Mouse (Mus musculus) embryonic facial prominence, embryonic 15.5 days (tissue): ENCODE measurements at regions not wholly inside any gene's neighbourhood (a gene's known extent, or its start where the extent isn't known, plus 50 kb on each side); places are given as distances from the start of the nearest gene placed in this dataset.

Source experiments
- ATAC-seq: fragments of 200-750 bp; cut with Nextera tagmentation; 2 replicates; pipeline ENCODE4 v1.8.0; 2017; ENCODE audit warnings: low read depth, moderate TSS enrichment; ENCODE audit not compliant: insufficient number of reproducible peaks, low FRiP score, low TSS enrichment
- H3K27ac ChIP-seq: fragments of 300-500 bp; sonication (generic); replicated peaks from 2 replicates; pipeline ENCODE4 v1.5.1; 2015; ENCODE audit warnings: mild to moderate bottlenecking, inconsistent platforms
- H3K27me3 ChIP-seq: fragments of 300-500 bp; sonication (generic); 2 replicates; pipeline ENCODE4 v1.6.1; 2015; ENCODE audit warnings: inconsistent platforms
- H3K36me3 ChIP-seq: fragments of 300-500 bp; sonication (generic); 2 replicates; pipeline ENCODE4 v1.6.1; 2015; ENCODE audit warnings: mild to moderate bottlenecking, inconsistent platforms
- H3K4me1 ChIP-seq: fragments of 300-500 bp; sonication (generic); 2 replicates; pipeline ENCODE4 v1.6.1; 2015; ENCODE audit warnings: inconsistent platforms
- H3K4me2 ChIP-seq: fragments of 300-500 bp; sonication (generic); replicated peaks from 2 replicates; pipeline ENCODE4 v1.6.1; 2015; ENCODE audit warnings: mild to moderate bottlenecking, inconsistent platforms
- H3K4me3 ChIP-seq: fragments of 300-500 bp; sonication (generic); replicated peaks from 2 replicates; pipeline ENCODE4 v1.5.1; 2015; ENCODE audit warnings: mild to moderate bottlenecking, inconsistent platforms
- H3K9ac ChIP-seq: fragments of 300-500 bp; sonication (generic); 2 replicates; pipeline ENCODE4 v1.6.1; 2015; ENCODE audit warnings: inconsistent platforms
- H3K9me3 ChIP-seq: fragments of 300-500 bp; sonication (generic); replicated peaks from 2 replicates; pipeline ENCODE4 v1.6.1; 2016; ENCODE audit warnings: inconsistent platforms
- WGBS: fragments of 180-500 bp; shearing (Covaris S2); methylation state at CpG from one replicate; pipeline ENCODE4 v1.1.7; 2015; 5-methylcytosine and 5-hydroxymethylcytosine counted together

DNA sequence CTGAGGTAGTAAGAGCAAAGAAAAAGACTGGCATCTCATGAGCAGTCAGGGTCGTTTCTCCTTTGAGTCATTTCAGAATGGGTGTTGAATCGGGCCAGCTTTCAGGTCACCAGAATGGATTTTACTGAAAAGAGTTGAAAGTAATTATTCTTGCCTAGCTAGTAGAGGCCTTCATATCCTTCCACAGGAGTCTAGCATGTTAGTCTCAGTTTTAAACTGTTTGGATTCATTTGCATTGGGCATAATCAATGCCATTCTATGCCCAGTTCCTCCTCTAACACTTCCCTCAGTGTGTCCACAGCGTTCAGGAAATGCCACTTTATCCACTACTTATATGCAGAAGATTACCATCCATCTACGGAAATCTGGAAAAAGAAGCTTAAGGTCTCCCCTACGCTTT lies 240.6 kb upstream of the Ptprz1 start:
- Histone ChIP-seq H3K36me3 (no peaks in the 10 kb centered on the region), H3K9me3 (no peaks in the 10 kb centered on the region), H3K27me3 (no peaks in the 10 kb centered on the region), H3K4me1 (no peaks in the 10 kb centered on the region), H3K4me2 (no peak overlapping the region), H3K27ac (no peak overlapping the region), H3K4me3 (no peak overlapping the region), H3K9ac (no peak overlapping the region)
- 82% methylated on average over 5 of the region's 5 CpGs for WGBS
- ATAC-seq = no peak

DNA sequence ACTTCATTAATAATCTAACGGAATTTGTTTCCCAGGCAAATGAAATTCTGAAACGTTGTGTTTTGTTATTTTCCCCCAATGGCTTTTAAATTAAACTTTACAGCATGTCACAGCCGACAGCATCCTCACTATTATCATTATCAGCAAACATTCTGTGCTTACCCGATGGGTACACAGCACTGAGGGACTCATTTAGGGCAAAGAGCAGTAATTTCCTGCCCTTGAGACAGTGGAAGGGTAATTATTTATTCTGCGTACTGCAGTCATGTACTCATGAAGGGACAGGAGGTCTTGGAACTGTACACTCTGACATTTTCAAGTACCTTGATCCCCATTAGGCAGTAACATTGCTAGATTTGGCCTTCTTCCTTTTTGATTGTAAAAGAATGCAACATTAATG lies 235.5 kb upstream of the Fam3c start:
- ATAC-seq = no peak
- Histone ChIP-seq H3K36me3 (no peaks in the 10 kb centered on the region), H3K4me2 (no peak overlapping the region), H3K27ac (no peak overlapping the region), H3K9ac (no peak overlapping the region), H3K9me3 (no peaks in the 10 kb centered on the region), H3K27me3 (no peaks in the 10 kb centered on the region), H3K4me3 (no peak overlapping the region), H3K4me1 (no peaks in the 10 kb centered on the region)
- WGBS = 70% methylated on average over 5 of the region's 5 CpGs

DNA sequence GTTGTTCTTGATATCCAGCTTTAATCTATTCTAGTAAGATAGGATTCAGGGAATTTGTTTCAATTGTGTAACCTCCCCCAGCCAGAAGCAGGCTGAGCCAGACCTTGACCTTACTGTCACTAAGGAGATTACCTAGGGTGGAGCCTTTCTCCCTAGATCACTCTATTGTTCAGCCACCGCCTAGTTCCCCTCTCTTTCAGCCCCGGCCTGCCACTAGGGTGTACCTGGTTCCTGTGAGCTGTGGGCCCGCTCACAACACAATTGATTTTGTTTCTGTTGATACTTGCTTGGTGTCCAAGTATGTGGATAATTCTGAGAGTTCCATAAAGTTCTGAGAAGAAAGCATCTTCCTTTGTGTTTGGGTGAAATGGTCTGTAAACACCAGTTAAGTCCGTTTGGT lies 228.8 kb upstream of the Fam3c start:
- no peak overlapping the region for H3K27ac ChIP-seq
- 64% methylated on average over 4 of the region's 4 CpGs for WGBS
- no peaks in the 10 kb centered on the region for H3K27me3 ChIP-seq
- no peak for ATAC-seq
- no peak overlapping the region for H3K9ac ChIP-seq
- no peaks in the 10 kb centered on the region for H3K4me1 ChIP-seq
- H3K4me2 ChIP-seq = no peak overlapping the region
- H3K4me3 ChIP-seq = no peak overlapping the region
- no peaks in the 10 kb centered on the region for H3K36me3 ChIP-seq
- H3K9me3 ChIP-seq = no peaks in the 10 kb centered on the region

DNA sequence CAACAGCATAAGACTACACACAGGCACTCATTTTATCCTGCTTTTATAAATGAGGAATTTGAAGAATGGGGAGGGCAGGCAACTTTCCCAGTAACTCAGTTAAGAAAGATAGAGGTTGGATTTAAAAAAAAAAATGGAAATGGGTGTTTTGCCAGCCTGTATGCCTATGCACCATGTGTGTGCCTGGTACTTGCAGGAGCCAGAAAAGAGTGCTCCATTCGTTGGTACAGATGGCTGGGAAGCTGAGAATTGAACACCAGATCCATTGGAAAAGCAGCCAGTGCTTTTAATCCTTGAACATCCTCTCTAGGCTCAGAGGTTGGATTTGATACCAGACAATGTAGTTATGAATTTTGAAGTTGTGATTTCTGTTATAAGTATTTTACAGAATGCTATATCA lies 216.9 kb upstream of the Fam3c start:
- no peak for ATAC-seq
- no peak overlapping the region for H3K4me2 ChIP-seq
- WGBS = 35% methylated on average over 1 of the region's 1 CpGs
- no peak overlapping the region for H3K9ac ChIP-seq
- H3K27ac ChIP-seq = no peak overlapping the region
- no peaks in the 10 kb centered on the region for H3K27me3 ChIP-seq
- no peaks in the 10 kb centered on the region for H3K36me3 ChIP-seq
- H3K9me3 ChIP-seq = no peaks in the 10 kb centered on the region
- H3K4me3 ChIP-seq = no peak overlapping the region
- no peaks in the 10 kb centered on the region for H3K4me1 ChIP-seq

DNA sequence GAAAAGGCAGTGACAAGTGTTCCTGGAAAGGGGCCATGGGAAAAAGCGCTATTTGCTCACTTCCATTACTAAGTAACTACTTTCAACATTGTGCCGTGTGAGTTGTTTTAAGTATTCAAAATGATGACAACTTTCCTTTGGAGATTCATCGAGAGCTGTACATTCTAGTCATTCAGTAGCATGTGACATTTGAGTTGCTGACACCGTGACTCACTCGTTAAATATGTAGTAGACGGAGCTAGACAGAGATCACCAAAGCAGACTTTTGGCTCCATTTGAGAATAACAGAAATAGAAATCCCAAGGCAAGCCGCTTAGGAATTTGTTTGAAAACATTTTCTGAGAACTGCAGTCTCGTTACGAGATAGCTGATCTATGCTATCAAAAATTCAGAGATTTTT lies 211.8 kb upstream of the Fam3c start:
- WGBS = 74% methylated on average over 9 of the region's 9 CpGs
- H3K36me3 ChIP-seq = no peaks in the 10 kb centered on the region
- no peak for ATAC-seq
- no peaks in the 10 kb centered on the region for H3K9me3 ChIP-seq
- no peaks in the 10 kb centered on the region for H3K27me3 ChIP-seq
- H3K4me1 ChIP-seq = no peaks in the 10 kb centered on the region
- no peak overlapping the region for H3K27ac ChIP-seq
- no peak overlapping the region for H3K9ac ChIP-seq
- H3K4me3 ChIP-seq = no peak overlapping the region
- no peak overlapping the region for H3K4me2 ChIP-seq

DNA sequence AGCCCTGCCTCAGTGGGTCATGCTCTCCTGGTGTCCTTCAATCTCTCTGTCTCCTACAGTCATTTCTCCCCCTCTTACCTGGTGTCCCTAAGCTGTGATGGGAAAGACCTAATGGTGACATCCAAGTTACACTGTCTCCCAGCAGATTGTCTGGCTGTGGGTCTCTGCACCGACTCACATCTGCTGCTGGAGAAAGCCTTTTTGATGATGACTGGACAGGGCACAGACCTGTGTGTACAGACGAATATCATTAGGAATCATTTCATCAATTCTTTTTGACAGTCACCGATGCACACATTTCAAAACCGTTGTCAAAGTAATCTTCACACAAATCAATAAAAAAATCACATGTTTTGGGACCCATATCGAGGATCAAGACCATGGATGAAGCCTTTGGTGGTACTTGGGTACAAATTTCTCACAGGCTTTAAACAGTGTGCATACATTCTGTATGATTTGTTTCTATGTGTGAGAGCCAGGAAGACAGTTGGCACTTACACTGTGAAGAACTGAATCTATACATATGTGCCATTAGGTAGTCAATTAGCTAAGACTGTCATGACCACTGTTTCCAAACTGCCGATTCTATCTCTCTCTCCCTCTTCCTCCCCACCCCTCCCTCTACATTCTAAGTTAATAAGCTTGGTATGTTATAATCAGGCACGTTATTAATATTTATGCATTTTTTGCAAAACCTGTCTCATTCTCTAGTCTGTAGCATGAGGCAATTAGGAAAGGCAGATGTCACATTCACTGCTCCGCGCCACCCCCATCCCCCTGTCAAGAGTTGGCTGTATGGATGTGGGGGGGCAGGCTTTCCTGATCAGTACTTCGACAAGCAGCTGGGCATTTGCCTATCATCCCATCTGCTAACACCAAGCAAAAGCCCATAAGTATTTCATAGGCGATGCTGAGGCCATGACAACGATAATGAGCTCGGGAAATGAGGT lies 192.5 kb upstream of the Fam3c start:
- no peaks in the 10 kb centered on the region for H3K36me3 ChIP-seq
- H3K4me3 ChIP-seq = no peak overlapping the region
- WGBS = 80% methylated on average over 13 of the region's 13 CpGs
- ATAC-seq = no peak
- H3K9ac ChIP-seq = no peak overlapping the region
- no peaks in the 10 kb centered on the region for H3K27me3 ChIP-seq
- H3K9me3 ChIP-seq = no peaks in the 10 kb centered on the region
- no peak overlapping the region for H3K27ac ChIP-seq
- H3K4me1 ChIP-seq = no peaks in the 10 kb centered on the region
- H3K4me2 ChIP-seq = no peak overlapping the region

DNA sequence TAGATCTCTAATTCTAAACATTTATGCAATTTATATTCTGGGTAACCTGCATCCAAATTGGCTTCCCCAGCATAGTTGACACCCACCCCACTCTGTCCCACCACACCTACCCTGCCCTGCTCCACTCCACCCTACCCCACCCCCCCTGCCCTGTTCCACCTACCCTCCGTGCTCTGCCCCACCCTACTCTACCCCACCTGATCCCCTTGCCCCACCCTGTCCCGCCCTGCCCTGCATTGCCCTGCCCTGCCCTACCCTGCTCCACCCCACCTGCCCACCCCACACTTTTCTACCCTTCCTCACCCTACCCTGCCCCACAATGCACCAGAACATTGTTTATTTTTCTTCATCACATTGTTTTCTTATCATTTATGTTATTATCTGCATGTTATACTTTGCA lies 185.6 kb upstream of the Fam3c start:
- Histone ChIP-seq H3K4me2 (no peak overlapping the region), H3K9me3 (no peaks in the 10 kb centered on the region), H3K4me1 (no peaks in the 10 kb centered on the region), H3K27ac (no peak overlapping the region), H3K4me3 (no peak overlapping the region), H3K9ac (no peak overlapping the region), H3K27me3 (no peaks in the 10 kb centered on the region), H3K36me3 (no peaks in the 10 kb centered on the region)
- 63% methylated on average over 2 of the region's 2 CpGs for WGBS
- no peak for ATAC-seq

DNA sequence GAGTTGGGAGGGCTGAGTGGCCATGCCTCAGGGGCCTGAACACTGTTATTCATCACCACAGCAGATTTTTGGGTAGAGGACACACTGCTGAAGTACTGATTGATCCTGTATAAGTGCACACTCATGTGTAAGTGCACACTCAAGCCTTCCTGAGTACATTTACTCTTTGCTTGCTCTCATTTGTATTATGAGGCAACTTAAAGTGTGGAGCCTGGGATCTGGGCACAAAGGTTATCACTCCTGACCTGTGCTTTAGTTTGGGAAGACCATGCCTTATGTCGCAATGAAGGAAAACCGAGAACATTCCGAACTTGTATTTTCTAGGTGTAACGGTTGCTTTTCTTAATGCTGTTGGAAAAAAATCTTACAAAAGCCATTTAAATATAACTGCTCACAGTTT lies 182.2 kb upstream of the Fam3c start:
- Histone ChIP-seq H3K36me3 (no peaks in the 10 kb centered on the region), H3K4me2 (no peak overlapping the region), H3K4me3 (no peak overlapping the region), H3K4me1 (no peaks in the 10 kb centered on the region), H3K27me3 (no peaks in the 10 kb centered on the region), H3K9me3 (no peaks in the 10 kb centered on the region), H3K27ac (no peak overlapping the region), H3K9ac (no peak overlapping the region)
- no peak for ATAC-seq
- WGBS = 84% methylated on average over 4 of the region's 4 CpGs

DNA sequence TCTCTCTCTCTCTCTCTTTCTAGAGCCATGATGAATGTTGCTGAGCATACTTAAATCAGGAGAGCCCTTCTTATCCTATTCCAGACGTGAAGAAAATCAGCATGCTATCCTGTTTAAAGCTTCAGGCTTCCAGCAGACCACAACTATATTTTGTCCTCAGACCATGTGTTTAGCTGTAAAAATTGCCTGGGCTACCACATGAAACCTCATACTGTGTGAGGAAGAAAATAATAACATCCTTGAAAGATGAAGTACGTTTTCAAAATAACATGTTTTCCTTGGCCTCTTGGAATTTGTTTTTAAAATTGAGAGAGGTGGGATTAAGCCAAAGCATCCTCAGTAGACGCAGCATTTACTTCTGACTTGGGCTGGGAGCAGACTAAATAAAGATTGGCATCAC lies 168.3 kb upstream of the Fam3c start:
- WGBS = 20% methylated on average over 3 of the region's 3 CpGs

DNA sequence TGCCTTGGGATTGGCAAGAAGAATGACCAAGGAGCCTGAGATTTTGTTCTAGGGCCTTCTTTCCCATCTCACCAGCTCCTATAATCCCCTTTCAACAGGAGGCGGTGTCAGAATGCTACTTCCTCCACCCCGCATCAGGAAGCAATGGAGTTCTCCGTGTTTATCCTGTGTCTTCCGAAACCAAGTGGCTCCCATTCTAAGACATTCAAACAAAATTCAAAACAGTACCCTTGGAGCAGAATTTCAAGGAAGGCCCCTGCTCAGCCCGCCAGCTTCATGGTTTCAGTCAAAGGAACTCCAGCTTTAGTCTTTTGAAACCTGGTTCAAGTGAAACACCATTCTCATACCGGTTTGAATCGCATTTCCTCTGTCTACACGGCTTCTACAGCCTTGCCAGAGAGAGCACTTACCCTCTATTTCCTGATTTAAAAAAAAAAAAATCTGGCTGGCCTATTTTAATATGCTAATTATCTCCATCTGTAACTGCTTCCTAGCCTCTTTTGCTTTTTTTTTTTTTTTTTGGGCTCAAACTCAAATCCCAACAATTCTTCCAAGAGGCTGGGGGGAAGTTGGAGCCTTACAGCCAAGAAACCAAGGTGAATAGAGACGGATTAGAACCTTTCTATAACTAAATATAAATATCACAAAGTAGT lies 167.7 kb upstream of the Fam3c start:
- no peak for ATAC-seq
- 37% methylated on average over 9 of the region's 9 CpGs for WGBS
- Histone ChIP-seq H3K27ac (peak overlapping the region; percentile 67), H3K27me3 (no peaks in the 10 kb centered on the region), H3K4me2 (peak overlapping the region; percentile 37), H3K4me3 (peak overlapping the region; percentile 8; the same call in 1 of the 2 replicates), H3K9ac (no peak overlapping the region), H3K4me1 (0 out of 2 replicates have a peak, but pooled peaks cover 5% of the 10 kb centered on the region), H3K36me3 (no peaks in the 10 kb centered on the region), H3K9me3 (no peaks in the 10 kb centered on the region)

More for the DNA sequence above, 168.3 kb upstream of the Fam3c start:
- Histone ChIP-seq H3K9me3 (no peaks in the 10 kb centered on the region), H3K9ac (no peak overlapping the region), H3K4me2 (no peak overlapping the region), H3K27ac (no peak overlapping the region), H3K36me3 (no peaks in the 10 kb centered on the region), H3K4me3 (no peak overlapping the region), H3K4me1 (0 out of 2 replicates have a peak, but pooled peaks cover 5% of the 10 kb centered on the region), H3K27me3 (no peaks in the 10 kb centered on the region)
- peak; percentile 79 for ATAC-seq

DNA sequence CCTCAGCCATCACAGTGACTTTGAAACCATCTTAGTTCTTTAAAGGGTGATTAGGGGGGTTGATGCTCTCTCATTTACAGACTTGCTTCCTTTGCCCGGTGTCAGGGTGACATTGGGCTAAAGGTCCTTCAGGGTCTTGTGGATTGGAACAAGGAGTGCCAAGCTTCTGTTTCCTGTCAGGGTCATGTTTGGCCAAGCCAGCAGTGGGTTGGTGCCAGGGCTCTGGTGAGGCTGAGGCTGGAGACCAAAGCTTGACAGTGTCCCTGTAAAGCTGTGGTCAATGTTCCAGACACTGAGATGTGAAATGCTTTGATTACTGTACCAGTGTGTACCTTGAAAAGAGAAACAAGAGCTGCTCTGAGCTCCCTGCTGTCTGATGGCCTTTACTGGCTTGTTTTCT lies 150.8 kb upstream of the Fam3c start:
- H3K27me3 ChIP-seq = no peaks in the 10 kb centered on the region
- H3K9ac ChIP-seq = no peak overlapping the region
- no peaks in the 10 kb centered on the region for H3K9me3 ChIP-seq
- H3K36me3 ChIP-seq = no peaks in the 10 kb centered on the region
- 66% methylated on average over 1 of the region's 1 CpGs for WGBS
- H3K27ac ChIP-seq = no peak overlapping the region
- no peak overlapping the region for H3K4me3 ChIP-seq
- no peak for ATAC-seq
- no peaks in the 10 kb centered on the region for H3K4me1 ChIP-seq
- H3K4me2 ChIP-seq = no peak overlapping the region
